Mouse (Mus musculus) erythroblast, embryonic 14.5 days (primary cell): ENCODE results near the gene Fto. TPM values are rescaled to one million over a fixed set of nuclear protein-coding genes. Genes with fewer than 3 reads are reported as not detected.

ENCODE experiments used
- H3K27me3 ChIP-seq: 2 replicates; pipeline ENCODE4 v1.6.1; 2012; ENCODE audit warnings: inconsistent platforms; ENCODE audit not compliant: control insufficient read depth
- H3K36me3 ChIP-seq: 2 replicates; pipeline ENCODE4 v1.6.1; 2012; ENCODE audit warnings: mild to moderate bottlenecking, inconsistent platforms; ENCODE audit not compliant: control insufficient read depth
- H3K4me1 ChIP-seq: 2 replicates; pipeline ENCODE4 v1.6.1; 2012; ENCODE audit warnings: inconsistent platforms; ENCODE audit not compliant: control insufficient read depth
- H3K4me3 ChIP-seq: replicated peaks from 2 replicates; pipeline ENCODE3; 2012; ENCODE audit warnings: moderate library complexity, mild to moderate bottlenecking, inconsistent platforms
- H3K9me3 ChIP-seq: 2 replicates; pipeline ENCODE4 v1.6.1; 2012; ENCODE audit warnings: low read length, inconsistent platforms, mixed read lengths; ENCODE audit not compliant: control insufficient read depth
- GATA1 ChIP-seq: IDR thresholded peaks from 2 replicates; pipeline ENCODE4 v1.6.1; 2012; ENCODE audit warnings: low read length, inconsistent platforms, mixed read lengths
- TAL1 ChIP-seq: IDR thresholded peaks from 3 replicates; pipeline ENCODE4 v1.6.1; 2012; ENCODE audit warnings: low read length, inconsistent platforms, mixed read lengths
- polyA plus RNA-seq: library from polyadenylated mRNA; stranded (reverse); fragments of >175 nt; gene quantifications from 2 replicates; pipeline ENCODE4 v1.2.3, GENCODE M21; 2012

Fto gene
- polyA plus RNA-seq, 1 experiment = 0.33 TPM

GRCm38 (mm10) chr8:91448667-91449329, 135.5 kb downstream of the Fto start:
- Histone ChIP-seq H3K36me3 (no peaks in the 10 kb centered on the region), H3K4me1 (no peaks in the 10 kb centered on the region), H3K9me3 (no peaks in the 10 kb centered on the region), H3K4me3 (no peak overlapping the region), H3K27me3 (no peaks in the 10 kb centered on the region)
- TF ChIP-seq GATA1 = no peak
- no peak for TF ChIP-seq TAL1

GRCm38 (mm10) chr8:91454926-91455325, 141.6 kb downstream of the Fto start:
- H3K4me3 ChIP-seq = no peak overlapping the region
- H3K36me3 ChIP-seq = no peaks in the 10 kb centered on the region; the same call in none of the 2 replicates
- no peaks in the 10 kb centered on the region for H3K4me1 ChIP-seq
- no peaks in the 10 kb centered on the region for H3K9me3 ChIP-seq
- TF ChIP-seq TAL1 (no peak), GATA1 (no peak)
- H3K27me3 ChIP-seq = no peaks in the 10 kb centered on the region

- no peaks in the 10 kb centered on the region for H3K4me1 ChIP-seq
- no peak overlapping the region for H3K4me3 ChIP-seq
- H3K36me3 ChIP-seq = no peaks in the 10 kb centered on the region; the same call in none of the 2 replicates
- TF ChIP-seq GATA1 (no peak), TAL1 (no peak)
- H3K9me3 ChIP-seq = no peaks in the 10 kb centered on the region
- no peaks in the 10 kb centered on the region for H3K27me3 ChIP-seq
Observed at GRCm38 (mm10) chr8:91455591-91455990, 142.3 kb downstream of the Fto start.

GRCm38 (mm10) chr8:91458016-91458415, 144.7 kb downstream of the Fto start:
- no peaks in the 10 kb centered on the region for H3K27me3 ChIP-seq
- TF ChIP-seq GATA1 (no peak), TAL1 (no peak)
- no peaks in the 10 kb centered on the region for H3K9me3 ChIP-seq
- no peaks in the 10 kb centered on the region; the same call in none of the 2 replicates for H3K36me3 ChIP-seq
- no peak overlapping the region for H3K4me3 ChIP-seq
- no peaks in the 10 kb centered on the region for H3K4me1 ChIP-seq

GRCm38 (mm10) chr8:91460965-91461364, 147.6 kb downstream of the Fto start:
- Histone ChIP-seq H3K9me3 (no peaks in the 10 kb centered on the region), H3K4me1 (no peaks in the 10 kb centered on the region), H3K4me3 (no peak overlapping the region), H3K36me3 (no peaks in the 10 kb centered on the region; the same call in 1 of the 2 replicates), H3K27me3 (no peaks in the 10 kb centered on the region)
- TF ChIP-seq TAL1 (no peak), GATA1 (no peak)

GRCm38 (mm10) chr8:91463757-91464156, 150.4 kb downstream of the Fto start:
- Histone ChIP-seq H3K36me3 (no peaks in the 10 kb centered on the region; the same call in 1 of the 2 replicates), H3K4me1 (no peaks in the 10 kb centered on the region), H3K9me3 (no peaks in the 10 kb centered on the region), H3K27me3 (no peaks in the 10 kb centered on the region), H3K4me3 (no peak overlapping the region)
- no peak for TF ChIP-seq GATA1
- no peak for TF ChIP-seq TAL1

- Histone ChIP-seq H3K9me3 (no peaks in the 10 kb centered on the region), H3K36me3 (peaks cover 2% of the 10 kb centered on the region), H3K27me3 (no peaks in the 10 kb centered on the region), H3K4me1 (no peaks in the 10 kb centered on the region), H3K4me3 (no peak overlapping the region)
- no peak for TF ChIP-seq TAL1
- TF ChIP-seq GATA1 = no peak
Observed at GRCm38 (mm10) chr8:91467463-91467862, 154.1 kb downstream of the Fto start.

GRCm38 (mm10) chr8:91467881-91468534, 154.7 kb downstream of the Fto start:
- H3K4me1 ChIP-seq = no peaks in the 10 kb centered on the region
- H3K27me3 ChIP-seq = no peaks in the 10 kb centered on the region
- peaks cover 2% of the 10 kb centered on the region for H3K36me3 ChIP-seq
- no peaks in the 10 kb centered on the region for H3K9me3 ChIP-seq
- TF ChIP-seq TAL1 (no peak), GATA1 (no peak)
- no peak overlapping the region for H3K4me3 ChIP-seq

GRCm38 (mm10) chr8:91469441-91469840, 156.1 kb downstream of the Fto start:
- Histone ChIP-seq H3K4me1 (no peaks in the 10 kb centered on the region), H3K27me3 (no peaks in the 10 kb centered on the region), H3K36me3 (peaks cover 8% of the 10 kb centered on the region), H3K4me3 (no peak overlapping the region), H3K9me3 (no peaks in the 10 kb centered on the region)
- no peak for TF ChIP-seq TAL1
- no peak for TF ChIP-seq GATA1
